Mouse (Mus musculus) T-helper 2 cell (primary cell): ENCODE measurements around the gene B4galt1.
"Not testable (repeated sequence)": the region's sequence is repeated elsewhere in the genome, so short reads cannot be mapped to it uniquely, and the experiment has no call there.

Experiments
- in situ Hi-C: fragments of 300-600 bp; cut with MboI, MseI; formaldehyde crosslinking; loops from one replicate; pipeline ENCODE4 v1.15.1; 2025; ENCODE audit warnings: high pct_unique_total_duplicates

The B4galt1 gene

GRCm38 (mm10) chr4:40821303-40822023 lies 32.3 kb downstream of the B4galt1 start:
- in situ Hi-C loops = no loop called here

DNA sequence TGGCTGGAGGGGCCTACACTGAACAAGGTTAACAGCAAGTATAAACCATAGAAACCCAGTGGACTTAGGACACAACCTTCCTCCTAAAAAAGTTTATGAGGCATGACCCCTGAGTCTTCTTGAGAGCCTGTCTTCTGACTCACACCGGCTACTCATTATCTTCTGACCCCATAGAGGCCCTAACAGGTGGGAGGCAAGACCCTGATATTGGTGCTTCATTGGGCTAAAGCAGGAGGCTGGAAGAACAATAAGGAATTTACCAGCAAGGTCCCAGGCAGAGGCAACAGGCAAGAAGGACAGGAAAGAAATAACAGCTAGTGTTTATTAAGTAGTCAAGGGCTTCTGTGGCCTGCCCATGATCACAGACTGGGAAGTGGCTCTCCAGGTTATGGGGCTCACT lies 32.9 kb downstream of the B4galt1 start:
- in situ Hi-C loops = no loop called here

- in situ Hi-C loops = no loop called here
These were observed 33.8 kb downstream of the B4galt1 start for GRCm38 (mm10) chr4:40820024-40820423.

DNA sequence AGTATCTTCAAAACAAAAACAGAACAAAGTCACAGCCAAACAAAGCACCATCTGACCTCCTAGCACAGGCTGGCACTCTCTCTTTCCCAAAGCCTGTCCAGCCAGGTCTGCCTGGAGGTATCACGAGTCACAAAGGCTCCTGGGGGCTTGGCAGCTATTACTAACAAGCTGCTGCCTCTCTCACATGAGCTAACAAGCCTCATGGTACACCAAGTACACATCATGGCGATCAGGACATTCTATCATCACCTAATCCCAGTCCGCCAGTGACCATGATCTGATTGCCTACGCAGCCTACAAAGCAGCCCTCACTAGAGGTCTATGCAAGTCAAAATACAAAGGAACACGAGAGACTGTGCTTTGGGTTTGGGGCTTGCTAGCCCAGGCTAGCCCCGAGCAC lies 34.7 kb downstream of the B4galt1 start:
- in situ Hi-C loops = no loop called here

DNA sequence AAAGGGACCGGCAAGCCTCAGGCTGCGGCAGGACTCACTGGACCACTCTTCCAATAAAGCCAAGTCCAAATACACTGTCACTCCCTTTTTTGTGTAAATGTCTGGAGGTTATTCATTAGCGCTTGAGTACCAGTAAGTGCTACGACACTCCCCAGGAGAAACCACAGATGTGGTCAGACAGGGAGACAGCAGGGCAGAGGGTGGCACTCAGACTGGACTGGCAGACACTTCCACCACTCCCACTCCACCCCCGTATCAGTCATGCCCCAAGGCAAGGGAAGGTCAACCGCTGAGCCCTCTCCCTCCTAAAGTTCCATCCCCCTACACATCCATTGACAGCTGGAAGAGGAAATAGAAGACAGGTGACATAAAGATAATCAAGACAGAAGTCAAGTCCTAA lies 35.4 kb downstream of the B4galt1 start:
- in situ Hi-C loops = no loop called here

GRCm38 (mm10) chr4:40817936-40818335 lies 35.9 kb downstream of the B4galt1 start:
- in situ Hi-C loops = no loop called here

DNA sequence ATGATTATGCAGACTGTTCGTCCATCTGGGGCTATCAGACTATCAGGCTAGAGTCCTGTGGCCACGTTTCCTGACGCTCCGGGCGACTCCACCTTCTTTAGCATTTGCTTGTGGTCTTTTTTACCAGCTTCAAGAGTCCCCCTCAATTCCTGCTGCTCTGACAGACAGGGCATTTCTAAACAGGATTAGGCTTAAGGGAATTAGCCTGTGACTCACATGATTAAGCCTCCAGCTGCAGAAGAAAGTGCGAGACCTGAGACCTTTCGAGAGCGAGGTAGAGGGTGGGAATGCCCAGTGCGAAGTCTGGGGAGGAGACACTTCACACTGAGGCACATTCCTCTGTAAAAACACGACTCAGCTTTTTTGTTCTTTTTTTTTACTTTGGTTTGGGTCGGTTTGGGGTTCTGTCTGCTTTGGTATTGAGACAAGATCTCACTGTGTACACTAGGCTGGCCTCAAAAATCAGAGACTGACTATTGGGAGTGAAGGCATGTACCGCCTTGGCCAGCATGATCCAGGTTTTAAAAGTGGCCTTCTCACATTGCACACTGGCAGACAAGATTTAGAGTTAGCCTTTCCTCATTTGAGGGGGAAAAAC lies 37.9 kb downstream of the B4galt1 start:
- in situ Hi-C loops = no loop called here

- in situ Hi-C loops = no loop called here
These were observed 38.7 kb downstream of the B4galt1 start for GRCm38 (mm10) chr4:40815120-40815519.

- in situ Hi-C loops = no loop called here
These were observed 39.4 kb downstream of the B4galt1 start for GRCm38 (mm10) chr4:40814359-40814758.

DNA sequence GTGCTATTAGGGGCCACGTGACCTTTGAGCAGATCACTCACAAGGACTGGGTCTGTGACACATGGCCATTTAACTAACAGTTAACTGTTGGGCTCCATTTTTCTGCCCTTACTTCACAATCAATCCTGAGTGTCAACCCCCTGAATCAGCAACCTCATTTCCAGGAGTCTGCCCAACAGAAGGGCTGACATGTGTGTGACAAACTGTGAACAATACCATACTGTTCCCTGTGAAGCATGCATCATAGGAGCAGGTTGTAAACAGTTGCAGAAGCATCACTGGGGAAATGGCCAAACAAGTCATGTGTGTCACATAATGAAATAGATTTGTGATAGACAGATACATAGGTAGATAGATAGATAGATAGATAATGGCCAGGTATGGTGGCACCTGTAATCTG lies 40.9 kb downstream of the B4galt1 start:
- in situ Hi-C loops = no loop called here

DNA sequence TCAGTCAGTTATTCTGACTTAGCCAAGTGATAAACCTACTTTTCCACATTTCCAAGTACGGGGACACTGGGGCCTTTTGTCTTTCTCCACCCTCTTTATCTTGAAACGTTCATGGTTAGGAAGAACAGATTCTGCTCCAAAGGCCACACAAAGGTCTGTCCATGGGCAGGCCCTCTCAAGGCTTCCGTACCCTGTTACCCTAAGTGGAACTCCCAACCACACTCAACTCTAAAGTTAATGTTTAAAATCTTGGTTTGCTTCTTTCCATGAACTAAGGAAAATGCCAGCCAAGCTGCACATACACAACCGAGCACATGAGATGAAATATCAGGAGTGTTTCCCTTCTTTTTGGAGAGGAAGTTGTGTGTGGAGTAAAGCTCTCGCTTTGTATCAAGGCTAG lies 43.3 kb downstream of the B4galt1 start:
- in situ Hi-C loops = no loop called here

DNA sequence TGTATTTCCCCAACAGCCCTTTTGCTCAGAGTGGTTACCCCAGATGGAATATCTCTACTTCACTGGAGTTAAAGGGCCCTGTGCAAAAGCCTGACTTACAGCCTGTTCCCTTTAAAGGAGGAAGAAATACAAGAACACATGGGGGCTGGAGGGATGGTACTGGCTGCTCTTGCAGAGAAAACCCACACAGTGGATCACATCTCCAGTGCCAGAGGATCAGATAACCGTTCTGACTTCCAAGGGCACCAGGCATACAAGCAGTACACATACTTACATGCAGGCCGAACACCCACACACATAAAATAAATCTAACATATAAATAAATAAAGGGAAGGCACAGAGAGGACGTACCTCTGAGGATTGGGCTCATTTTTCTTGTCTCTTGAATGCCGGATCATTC lies 46.4 kb downstream of the B4galt1 start:
- in situ Hi-C loops = no loop called here

GRCm38 (mm10) chr4:40805401-40805800 lies 48.4 kb downstream of the B4galt1 start:
- in situ Hi-C loops = no loop called here

GRCm38 (mm10) chr4:40802787-40803186 lies 51.0 kb downstream of the B4galt1 start:
- in situ Hi-C loops = no loop called here

GRCm38 (mm10) chr4:40801908-40802307 lies 51.9 kb downstream of the B4galt1 start:
- in situ Hi-C loops = no loop called here

DNA sequence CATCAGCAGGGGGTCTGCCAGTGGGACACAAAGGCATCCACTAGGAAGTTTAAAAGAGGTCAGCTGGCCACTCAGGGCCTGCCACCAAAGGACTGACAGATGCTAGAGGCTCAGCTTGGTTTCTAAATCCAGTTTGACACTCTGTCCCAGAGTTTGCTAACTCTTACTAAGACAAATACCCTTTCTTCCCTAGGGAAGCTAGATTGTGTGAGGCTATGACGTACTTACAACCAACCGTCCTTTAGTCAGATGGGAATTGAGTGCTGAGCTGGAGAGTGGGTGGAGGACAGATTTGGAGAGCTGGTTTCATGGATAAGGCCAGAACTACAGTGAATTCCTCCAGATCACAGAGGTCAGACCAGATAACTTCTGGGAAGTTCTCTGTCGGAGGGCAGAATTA lies 52.9 kb downstream of the B4galt1 start:
- in situ Hi-C loops = no loop called here

- in situ Hi-C loops = not testable (repeated sequence)
These were observed 54.8 kb downstream of the B4galt1 start for GRCm38 (mm10) chr4:40798833-40799555.

GRCm38 (mm10) chr4:40795761-40796160 lies 58.0 kb downstream of the B4galt1 start:
- in situ Hi-C loops = no loop called here

DNA sequence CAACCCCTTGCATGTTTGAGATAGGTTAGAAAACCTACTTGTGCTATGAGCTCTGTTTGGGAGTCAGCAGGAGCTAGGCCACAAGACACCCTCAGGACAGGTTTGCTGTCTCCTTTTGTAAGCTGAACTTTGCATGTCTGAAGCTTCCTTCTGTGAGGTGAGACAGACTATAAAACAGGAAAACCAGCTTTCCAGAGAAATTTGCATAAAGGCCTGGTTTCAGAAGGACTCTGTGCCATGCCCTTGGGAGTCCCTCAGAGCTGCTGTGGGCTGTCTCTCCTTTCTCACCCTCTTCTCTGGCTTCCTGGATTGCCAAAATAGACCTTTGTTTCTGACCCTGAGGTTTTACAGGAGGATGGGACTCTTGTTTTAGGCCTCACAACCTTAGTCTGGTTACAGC lies 59.5 kb downstream of the B4galt1 start:
- in situ Hi-C loops = no loop called here

DNA sequence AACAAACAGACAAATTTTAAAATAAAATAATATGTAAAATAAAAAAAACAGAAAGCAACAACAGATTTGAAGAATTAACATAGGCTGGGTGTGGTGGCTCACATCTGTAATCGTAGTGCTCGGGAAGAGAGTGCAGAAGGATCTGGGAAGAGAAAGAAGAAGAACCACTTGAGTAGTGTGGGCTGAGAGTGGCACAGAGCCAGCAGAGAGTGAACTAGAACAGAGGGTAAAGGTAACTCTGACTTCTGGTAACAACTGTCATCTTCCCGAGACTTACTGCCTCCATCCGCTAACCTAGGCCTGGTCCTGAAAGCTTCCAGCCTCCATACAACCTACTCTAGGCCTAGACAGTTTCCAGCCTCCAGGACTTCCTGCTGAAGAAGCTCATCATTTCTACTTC lies 62.6 kb downstream of the B4galt1 start:
- in situ Hi-C loops = no loop called here

GRCm38 (mm10) chr4:40786578-40786977 lies 67.2 kb downstream of the B4galt1 start:
- in situ Hi-C loops = no loop called here

DNA sequence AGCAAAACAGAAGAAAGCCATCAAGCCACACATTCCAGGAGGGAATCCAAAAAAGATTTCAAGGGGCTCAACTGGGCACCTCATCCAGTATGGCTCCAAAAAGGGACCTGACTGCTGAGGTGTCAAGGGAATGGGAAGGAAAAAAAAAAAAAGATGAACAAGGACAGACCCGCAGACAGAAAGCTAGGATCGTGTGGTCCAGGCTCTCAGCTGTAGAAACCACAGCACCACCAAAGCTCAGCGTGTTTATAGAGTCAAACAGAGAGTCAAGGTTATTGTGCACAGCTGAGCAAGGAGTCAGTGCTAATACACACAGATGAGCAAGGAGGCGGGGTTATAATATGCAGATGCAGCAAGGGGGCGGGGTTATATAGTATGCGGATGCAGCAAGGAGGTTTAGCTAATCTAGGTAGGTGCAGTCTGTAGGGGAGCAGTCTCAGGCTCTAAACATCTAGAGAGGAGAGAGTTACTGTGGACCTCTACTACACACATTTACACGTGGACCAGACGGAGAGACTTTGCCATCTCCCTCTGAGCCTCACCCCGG lies 68.1 kb downstream of the B4galt1 start:
- in situ Hi-C loops = no loop called here
